Mouse (Mus musculus) liver, postnatal 0 days (tissue): ENCODE data around the gene Trappc10.

Experiments
- CTCF ChIP-seq: sonication (generic); IDR thresholded peaks from 2 replicates; pipeline ENCODE4 v1.5.1; 2016; ENCODE audit warnings: antibody characterized with exemption, low read depth
- EP300 ChIP-seq: IDR thresholded peaks from 2 replicates; pipeline ENCODE4 v1.6.1; 2016; ENCODE audit warnings: antibody characterized with exemption, low read depth, mild to moderate bottlenecking

DNA sequence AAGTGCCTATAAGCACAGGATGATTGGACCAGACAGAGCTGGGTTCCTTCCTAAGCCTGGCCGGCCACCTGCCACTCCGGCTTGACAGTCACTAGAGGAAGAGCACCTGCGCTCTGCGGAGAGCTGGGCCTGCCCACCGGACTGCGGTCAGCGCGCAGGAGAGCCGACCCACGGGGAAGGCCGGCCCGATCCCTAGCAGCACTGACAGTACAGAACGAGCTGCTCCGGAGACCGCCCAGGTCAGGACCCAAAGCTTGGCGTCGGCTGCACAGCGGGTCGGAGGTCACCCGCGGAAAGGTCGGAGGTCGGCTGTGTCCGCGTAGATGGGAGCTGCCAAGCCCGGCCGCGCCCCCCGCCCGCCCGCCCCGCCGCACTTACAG, 393 bp downstream of the Trappc10 start:
- TF ChIP-seq CTCF = no peak
- no peak for TF ChIP-seq EP300
